ENCODE assay signal across 19 mouse cellular contexts in the genomic region with DNA sequence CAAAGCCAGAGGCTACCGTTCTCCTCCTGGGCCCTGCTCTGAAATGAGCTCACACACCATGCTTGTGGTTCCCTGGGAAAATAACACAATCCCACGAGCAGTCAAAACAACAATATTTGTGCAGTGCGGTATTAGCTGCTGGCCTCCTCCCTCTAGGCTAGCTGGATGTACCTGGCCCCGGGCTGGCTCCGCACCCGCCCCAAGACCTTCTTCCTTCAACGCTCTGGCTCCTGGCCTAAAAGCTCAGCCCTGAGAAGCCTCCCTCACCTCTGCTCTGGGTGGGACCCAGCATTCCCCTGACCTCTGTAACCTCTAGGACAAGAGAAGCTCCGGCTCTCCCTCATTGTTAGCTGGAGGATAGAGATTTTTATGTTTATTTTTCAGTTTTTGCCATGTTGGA. TPM values are rescaled to one million over a fixed set of nuclear protein-coding genes. Genes with fewer than 3 reads are reported as not detected.
"Had no signal": no experiment of that assay in that cellular context is flagged by ENCODE, and none has a peak within 500 bp of the region (broad histone marks: within the 10 kb centered on the region; RNA-seq: fewer than 3 reads in every experiment).

No protein-coding gene starts in this region.

- H3K9ac ChIP-seq: limb, embryonic 15.5 days; liver, embryonic 14.5 days; neural tube, embryonic 15.5 days had no signal

- H3K4me2 ChIP-seq: limb, embryonic 15.5 days; neural tube, embryonic 15.5 days had no signal

- H3K4me1 ChIP-seq: limb, embryonic 15.5 days; neural tube, embryonic 15.5 days had no signal

- H3K9me3 ChIP-seq: limb, embryonic 15.5 days; midbrain, embryonic 10.5 days; neural tube, embryonic 15.5 days had no signal

- H3K36me3 ChIP-seq: limb, embryonic 15.5 days; midbrain, embryonic 10.5 days; neural tube, embryonic 15.5 days had no signal

- H3K27me3 ChIP-seq: limb, embryonic 15.5 days; neural tube, embryonic 15.5 days had no signal

- H3K4me3 ChIP-seq: limb, embryonic 15.5 days; midbrain, embryonic 10.5 days; myocyte; neural tube, embryonic 15.5 days had no signal

- H3K27ac ChIP-seq: limb, embryonic 15.5 days; liver, embryonic 14.5 days; midbrain, embryonic 10.5 days; neural tube, embryonic 15.5 days had no signal

- DNase-seq: kidney, adult 8-10 months; layer of hippocampus, adult 9-11 months; layer of hippocampus, postnatal 36 days; lung, postnatal 36 days; midbrain, embryonic 14.5 days; right cerebral cortex, adult 18-20 months; right cerebral cortex, postnatal 25 days; thymus, postnatal 4 days had no signal

RNA-seq across cellular contexts. Expression of a gene that starts 26.5 kb away (rescaled TPM):
- total RNA-seq: layer of hippocampus, adult 18-20 months; layer of hippocampus, postnatal 36 days; left cerebral cortex, adult 8-10 months; left cerebral cortex, postnatal 25 days; megakaryocyte progenitor cell, adult 5-6 weeks had no signal
- polyA plus RNA-seq: limb, embryonic 11.5 days; midbrain, embryonic 10.5 days; midbrain, embryonic 14.5 days; myocyte; neural tube, embryonic 11.5 days; neural tube, embryonic 15.5 days had no signal
